Mouse (Mus musculus) thymus, adult 2 months (tissue): Measurements from ENCODE around the gene Mapkapk5. TPM values are rescaled to one million over a fixed set of nuclear protein-coding genes. Genes with fewer than 3 reads are reported as not detected.

Experiments
- DNase-seq: peaks from one replicate; pipeline ENCODE4 v3.0.0; 2021
- H3K27ac ChIP-seq: fragments of 200-500 bp; 2 replicates; pipeline ENCODE4 v1.5.1; 2012; ENCODE audit warnings: low read length, control low read depth; ENCODE audit not compliant: control insufficient read depth, insufficient read depth
- H3K27me3 ChIP-seq: fragments of 200-500 bp; 2 replicates; pipeline ENCODE4 v1.6.1; 2012; ENCODE audit warnings: mild to moderate bottlenecking, low read length, moderate library complexity, mixed read lengths; ENCODE audit not compliant: control insufficient read depth, insufficient read depth
- H3K36me3 ChIP-seq: fragments of 200-500 bp; 2 replicates; pipeline ENCODE4 v1.6.1; 2012; ENCODE audit warnings: mild to moderate bottlenecking, low read length, moderate library complexity; ENCODE audit not compliant: control insufficient read depth, insufficient read depth
- H3K4me1 ChIP-seq: fragments of 200-500 bp; replicated peaks from 2 replicates; pipeline ENCODE4 v1.6.1; 2012; ENCODE audit warnings: low read length; ENCODE audit not compliant: control insufficient read depth, insufficient read depth
- H3K4me3 ChIP-seq: fragments of 200-500 bp; 2 replicates; pipeline ENCODE4 v1.5.1; 2012; ENCODE audit warnings: mild to moderate bottlenecking, low read length, control low read depth, moderate library complexity; ENCODE audit not compliant: control insufficient read depth, insufficient read depth
- CTCF ChIP-seq: fragments of 200-500 bp; IDR thresholded peaks from 2 replicates; pipeline ENCODE4 v1.5.1; 2012; ENCODE audit warnings: mild to moderate bottlenecking, control low read depth, low read length, moderate library complexity, borderline replicate concordance; ENCODE audit not compliant: control insufficient read depth, poor library complexity, insufficient read depth; ENCODE audit errors: extremely low read depth
- POLR2A ChIP-seq: fragments of 200-500 bp; IDR thresholded peaks from 2 replicates; pipeline ENCODE4 v1.6.1; 2012; ENCODE audit warnings: mild to moderate bottlenecking, low read length, control low read depth, moderate library complexity; ENCODE audit not compliant: control insufficient read depth, poor library complexity, insufficient read depth; ENCODE audit errors: extremely low read depth
- WGBS: fragments of 180-500 bp; shearing (Covaris S2); methylation state at CpG from one replicate; pipeline ENCODE4 v1.1.7; 2018; 5-methylcytosine and 5-hydroxymethylcytosine counted together
- polyA plus RNA-seq: library from polyadenylated mRNA; depleted of rRNA; stranded (reverse); fragments of >200 nt; gene quantifications from 2 replicates; pipeline ENCODE4 v1.2.3, GENCODE M21; 2012

The Mapkapk5 gene
- polyA plus RNA-seq, 1 experiment = 49.3 TPM

DNA sequence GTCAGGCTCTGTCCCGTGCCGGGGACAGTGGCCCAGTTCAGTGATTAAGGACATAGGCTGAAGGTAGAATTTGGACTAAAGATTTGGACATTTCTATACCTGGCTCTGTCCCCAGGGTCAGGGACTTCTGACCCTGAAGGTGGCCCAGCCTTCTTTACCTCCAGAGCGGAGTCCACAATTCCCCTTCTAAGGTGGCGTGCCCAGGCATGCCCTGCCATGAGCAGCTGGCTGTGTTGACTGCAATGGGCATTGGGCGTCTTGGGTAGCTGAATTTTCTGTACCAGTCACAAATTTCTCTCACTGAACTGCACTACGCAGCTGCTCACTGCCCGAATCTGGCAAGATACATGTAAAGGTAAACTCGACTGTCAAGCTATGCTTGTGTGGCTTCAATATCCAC lies 36.2 kb upstream of the Mapkapk5 start:
- TF ChIP-seq POLR2A = no peak
- no peak for TF ChIP-seq CTCF
- no peak for DNase-seq
- no peak overlapping the region for H3K4me3 ChIP-seq
- H3K27me3 ChIP-seq = no peaks in the 10 kb centered on the region
- H3K4me1 ChIP-seq = peaks cover 21% of the 10 kb centered on the region
- H3K36me3 ChIP-seq = no peaks in the 10 kb centered on the region
- no peak overlapping the region for H3K27ac ChIP-seq
- WGBS = 92% methylated on average over 8 of the region's 8 CpGs

GRCm38 (mm10) chr5:121576927-121577488 lies 31.3 kb upstream of the Mapkapk5 start:
- 95% methylated on average over 11 of the region's 11 CpGs for WGBS
- Histone ChIP-seq H3K27ac (no peak overlapping the region), H3K27me3 (no peaks in the 10 kb centered on the region), H3K36me3 (no peaks in the 10 kb centered on the region), H3K4me1 (peaks cover 12% of the 10 kb centered on the region), H3K4me3 (no peak overlapping the region)
- TF ChIP-seq CTCF (no peak), POLR2A (no peak)
- no peak for DNase-seq

- no peaks in the 10 kb centered on the region for H3K36me3 ChIP-seq
- DNase-seq = no peak
Observed at GRCm38 (mm10) chr5:121575867-121576266, 30.2 kb upstream of the Mapkapk5 start.

GRCm38 (mm10) chr5:121574145-121574544 lies 28.4 kb upstream of the Mapkapk5 start:
- TF ChIP-seq POLR2A (no peak), CTCF (no peak)
- Histone ChIP-seq H3K27ac (peak overlapping the region; percentile 35; the same call in 1 of the 2 replicates), H3K4me3 (no peak overlapping the region), H3K36me3 (no peaks in the 10 kb centered on the region), H3K4me1 (peaks cover 12% of the 10 kb centered on the region), H3K27me3 (no peaks in the 10 kb centered on the region)
- WGBS = 79% methylated on average over 13 of the region's 13 CpGs
- peak; percentile 60 for DNase-seq

More at GRCm38 (mm10) chr5:121575867-121576266, 30.2 kb upstream of the Mapkapk5 start:
- no peak overlapping the region for H3K27ac ChIP-seq
- no peak overlapping the region for H3K4me3 ChIP-seq
- peaks cover 12% of the 10 kb centered on the region for H3K4me1 ChIP-seq
- no peaks in the 10 kb centered on the region for H3K27me3 ChIP-seq
- TF ChIP-seq POLR2A (no peak), CTCF (no peak)
- WGBS = 97% methylated on average over 11 of the region's 11 CpGs

DNA sequence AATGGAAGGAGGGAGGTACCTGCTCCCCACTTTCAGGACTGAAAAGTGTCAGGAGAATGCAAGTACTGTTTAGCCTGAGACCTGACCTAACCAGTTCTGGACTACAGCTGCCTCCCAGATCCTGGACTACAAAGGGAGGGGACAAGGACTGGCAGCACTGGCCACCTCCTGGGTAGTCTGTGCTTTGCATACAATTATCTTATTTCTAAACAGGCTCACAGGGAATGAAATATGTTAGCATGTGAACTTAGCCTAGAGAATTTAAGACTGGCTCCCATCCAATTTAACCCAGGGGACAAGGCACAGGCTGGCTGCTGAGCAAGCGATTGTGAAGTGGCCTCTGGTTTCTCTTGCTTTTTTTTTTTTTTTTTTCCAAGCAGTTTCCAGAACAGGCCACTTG lies 25.1 kb upstream of the Mapkapk5 start:
- H3K4me1 ChIP-seq = peaks cover 12% of the 10 kb centered on the region
- no peaks in the 10 kb centered on the region for H3K36me3 ChIP-seq
- TF ChIP-seq CTCF = no peak
- no peak overlapping the region for H3K27ac ChIP-seq
- WGBS = 86% methylated on average over 1 of the region's 1 CpGs
- H3K4me3 ChIP-seq = no peak overlapping the region
- DNase-seq = no peak
- H3K27me3 ChIP-seq = no peaks in the 10 kb centered on the region

- WGBS = 94% methylated on average over 9 of the region's 9 CpGs
- DNase-seq = no peak
- H3K4me1 ChIP-seq = peaks cover 14% of the 10 kb centered on the region
- no peak for TF ChIP-seq CTCF
- TF ChIP-seq POLR2A = no peak
- H3K4me3 ChIP-seq = no peak overlapping the region
- H3K36me3 ChIP-seq = no peaks in the 10 kb centered on the region
- H3K27ac ChIP-seq = no peak overlapping the region
- H3K27me3 ChIP-seq = no peaks in the 10 kb centered on the region
Observed at GRCm38 (mm10) chr5:121569881-121570420, 24.2 kb upstream of the Mapkapk5 start.
